Mouse (Mus musculus): ENCODE data around the gene Hist1h4d. TPM values are rescaled to one million over a fixed set of nuclear protein-coding genes. Genes with fewer than 3 reads are reported as not detected.
A peak's percentile ranks its signal among the peaks of the same experiment; 100 is the strongest.
"Not testable (repeated sequence)": the region's sequence is repeated elsewhere in the genome, so short reads cannot be mapped to it uniquely, and the experiment has no call there.

Hist1h4d gene
- polyA plus RNA-seq, 1 experiment from 2014 or later = 49.1 TPM

- Histone ChIP-seq H3K9me3 (replicated peaks; ENCODE audit: control insufficient read depth, low read length) (no peaks in the 10 kb centered on the region), H3K9ac (ENCODE audit: low read length) (no peak overlapping the region), H3K36me3 (ENCODE audit: control insufficient read depth, insufficient read depth) (no peaks in the 10 kb centered on the region), H3K4me1 (ENCODE audit: control insufficient read depth, insufficient read depth, low read length) (peaks cover 28% of the 10 kb centered on the region), H3K27me3 (ENCODE audit: control insufficient read depth, insufficient read depth, low read length) (no peaks in the 10 kb centered on the region), H3K27ac (ENCODE audit: low read length) (no peak overlapping the region), H3K4me3 (ENCODE audit: low read length) (no peak overlapping the region), H3K4me2 (ENCODE audit: low read depth, low read length) (peak overlapping the region; percentile 75; the same call in 1 of the 2 replicates)
- ATAC-seq (replicated peaks; ENCODE audit: extremely low read depth, insufficient read depth, low FRiP score) = no peak
- WGBS = 74% methylated on average over 3 of the region's 3 CpGs
Measured at GRCm38 (mm10) chr13:23537006-23537710, 44.2 kb upstream of the Hist1h4d start.

GRCm38 (mm10) chr13:23538249-23538648 is 43.1 kb upstream of the Hist1h4d start:
- Histone ChIP-seq H3K36me3 (ENCODE audit: control insufficient read depth, insufficient read depth) (no peaks in the 10 kb centered on the region), H3K4me1 (ENCODE audit: control insufficient read depth, insufficient read depth, low read length) (peaks cover 23% of the 10 kb centered on the region), H3K4me3 (ENCODE audit: low read length) (no peak overlapping the region), H3K4me2 (ENCODE audit: low read depth, low read length) (no peak overlapping the region), H3K27me3 (ENCODE audit: control insufficient read depth, insufficient read depth, low read length) (no peaks in the 10 kb centered on the region), H3K27ac (ENCODE audit: low read length) (no peak overlapping the region), H3K9me3 (replicated peaks; ENCODE audit: control insufficient read depth, low read length) (no peaks in the 10 kb centered on the region), H3K9ac (ENCODE audit: low read length) (no peak overlapping the region)
- no peak for ATAC-seq (replicated peaks; ENCODE audit: extremely low read depth, insufficient read depth, low FRiP score)
- 79% methylated on average over 5 of the region's 5 CpGs for WGBS

DNA sequence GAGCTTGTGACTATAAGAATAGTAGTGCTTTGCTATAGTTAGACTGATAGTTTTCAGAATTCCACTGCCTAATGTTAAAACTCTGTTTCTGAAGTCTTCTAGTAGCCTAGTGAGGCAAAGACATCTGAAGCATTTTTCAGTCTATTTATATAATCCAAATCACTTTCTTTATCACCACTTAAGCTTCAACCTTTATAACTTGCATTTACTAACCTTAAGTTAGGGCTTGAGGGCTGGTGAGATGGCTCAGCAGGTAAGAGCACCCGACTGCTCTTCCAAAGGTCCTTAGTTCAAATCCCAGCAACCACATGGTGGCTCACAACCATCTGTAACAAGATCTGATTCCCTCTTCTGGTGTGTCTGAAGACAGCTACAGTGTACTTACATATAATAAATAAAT is 41.6 kb upstream of the Hist1h4d start:
- not testable (repeated sequence) for H3K9me3 ChIP-seq (replicated peaks; ENCODE audit: control insufficient read depth, low read length); H3K9ac ChIP-seq (ENCODE audit: low read length); H3K27me3 ChIP-seq (ENCODE audit: control insufficient read depth, insufficient read depth, low read length); ATAC-seq (replicated peaks; ENCODE audit: extremely low read depth, insufficient read depth, low FRiP score); H3K4me3 ChIP-seq (ENCODE audit: low read length); H3K4me2 ChIP-seq (ENCODE audit: low read depth, low read length); H3K27ac ChIP-seq (ENCODE audit: low read length); H3K36me3 ChIP-seq (ENCODE audit: control insufficient read depth, insufficient read depth)
- WGBS = 56% methylated on average over 1 of the region's 1 CpGs
- peaks cover 15% of the 10 kb centered on the region for H3K4me1 ChIP-seq (ENCODE audit: control insufficient read depth, insufficient read depth, low read length)

GRCm38 (mm10) chr13:23541497-23541896 is 39.9 kb upstream of the Hist1h4d start:
- no peak for ATAC-seq (replicated peaks; ENCODE audit: extremely low read depth, insufficient read depth, low FRiP score)
- Histone ChIP-seq H3K4me1 (ENCODE audit: control insufficient read depth, insufficient read depth, low read length) (peaks cover 11% of the 10 kb centered on the region), H3K9ac (ENCODE audit: low read length) (no peak overlapping the region), H3K36me3 (ENCODE audit: control insufficient read depth, insufficient read depth) (no peaks in the 10 kb centered on the region), H3K4me2 (ENCODE audit: low read depth, low read length) (no peak overlapping the region), H3K27ac (ENCODE audit: low read length) (no peak overlapping the region), H3K9me3 (replicated peaks; ENCODE audit: control insufficient read depth, low read length) (no peaks in the 10 kb centered on the region), H3K27me3 (ENCODE audit: control insufficient read depth, insufficient read depth, low read length) (no peaks in the 10 kb centered on the region), H3K4me3 (ENCODE audit: low read length) (no peak overlapping the region)
- 79% methylated on average over 3 of the region's 3 CpGs for WGBS

- not testable (repeated sequence) for ATAC-seq (replicated peaks; ENCODE audit: extremely low read depth, insufficient read depth, low FRiP score); H3K27me3 ChIP-seq (ENCODE audit: control insufficient read depth, insufficient read depth, low read length); H3K36me3 ChIP-seq (ENCODE audit: control insufficient read depth, insufficient read depth); H3K4me1 ChIP-seq (ENCODE audit: control insufficient read depth, insufficient read depth, low read length); H3K9me3 ChIP-seq (replicated peaks; ENCODE audit: control insufficient read depth, low read length)
- Histone ChIP-seq H3K9ac (ENCODE audit: low read length) (peak overlapping the region; percentile 72), H3K4me2 (ENCODE audit: low read depth, low read length) (peak overlapping the region; percentile 87), H3K27ac (ENCODE audit: low read length) (peak overlapping the region; percentile 91), H3K4me3 (ENCODE audit: low read length) (peak overlapping the region; percentile 63)
- whole genome bisulfite sequencing = 11% methylated on average over 3 of the region's 3 CpGs
Measured at GRCm38 (mm10) chr13:23542225-23542980, 39.0 kb upstream of the Hist1h4d start.

- H3K36me3 ChIP-seq (ENCODE audit: control insufficient read depth, insufficient read depth); H3K9me3 ChIP-seq (replicated peaks; ENCODE audit: control insufficient read depth, low read length); H3K27me3 ChIP-seq (ENCODE audit: control insufficient read depth, insufficient read depth, low read length); H3K4me1 ChIP-seq (ENCODE audit: control insufficient read depth, insufficient read depth, low read length): not testable (repeated sequence)
- peak within 1 kb of the TSS; percentile 72 for H3K9ac ChIP-seq (ENCODE audit: low read length)
- ATAC-seq (replicated peaks; ENCODE audit: extremely low read depth, insufficient read depth, low FRiP score) = peak; percentile 90
- H3K4me2 ChIP-seq (ENCODE audit: low read depth, low read length) = peak within 1 kb of the TSS; percentile 87
- H3K4me3 ChIP-seq (ENCODE audit: low read length) = peak within 1 kb of the TSS; percentile 63
- WGBS = under 1% methylated on average over 29 of the region's 42 CpGs
- H3K27ac ChIP-seq (ENCODE audit: low read length) = peak within 1 kb of the TSS; percentile 92
Measured at GRCm38 (mm10) chr13:23542999-23543607, 38.3 kb upstream of the Hist1h4d start, which contains the start of gene Hist1h2bh. Hist1h2bh (minus strand) TSS chr13:23543392.

GRCm38 (mm10) chr13:23543965-23544786 is 37.2 kb upstream of the Hist1h4d start, which contains the start of gene Hist1h3f:
Hist1h3f (plus strand) TSS chr13:23544052.
- peak within 1 kb of the TSS; percentile 92 for H3K27ac ChIP-seq (ENCODE audit: low read length)
- peak within 1 kb of the TSS; percentile 87 for H3K4me2 ChIP-seq (ENCODE audit: low read depth, low read length)
- WGBS = under 1% methylated on average over 25 of the region's 45 CpGs

GRCm38 (mm10) chr13:23544787-23545120 is 36.6 kb upstream of the Hist1h4d start:
- not testable (repeated sequence) for H3K9me3 ChIP-seq (replicated peaks; ENCODE audit: control insufficient read depth, low read length); ATAC-seq (replicated peaks; ENCODE audit: extremely low read depth, insufficient read depth, low FRiP score); H3K4me1 ChIP-seq (ENCODE audit: control insufficient read depth, insufficient read depth, low read length); H3K36me3 ChIP-seq (ENCODE audit: control insufficient read depth, insufficient read depth); H3K27me3 ChIP-seq (ENCODE audit: control insufficient read depth, insufficient read depth, low read length)
- whole genome bisulfite sequencing = 0% methylated on average over 13 of the region's 14 CpGs
- H3K27ac ChIP-seq (ENCODE audit: low read length) = peak overlapping the region; percentile 92
- H3K9ac ChIP-seq (ENCODE audit: low read length) = peak overlapping the region; percentile 75; the same call in 1 of the 2 replicates
- H3K4me2 ChIP-seq (ENCODE audit: low read depth, low read length) = peak overlapping the region; percentile 55
- H3K4me3 ChIP-seq (ENCODE audit: low read length) = peak overlapping the region; percentile 59

More at GRCm38 (mm10) chr13:23543965-23544786, 37.2 kb upstream of the Hist1h4d start, which contains the start of gene Hist1h3f:
- Histone ChIP-seq H3K9me3 (replicated peaks; ENCODE audit: control insufficient read depth, low read length) (no peaks in the 10 kb centered on the region), H3K9ac (ENCODE audit: low read length) (peak within 1 kb of the TSS; percentile 75), H3K27me3 (ENCODE audit: control insufficient read depth, insufficient read depth, low read length) (no peaks in the 10 kb centered on the region), H3K4me1 (ENCODE audit: control insufficient read depth, insufficient read depth, low read length) (peaks cover 4% of the 10 kb centered on the region), H3K36me3 (ENCODE audit: control insufficient read depth, insufficient read depth) (no peaks in the 10 kb centered on the region), H3K4me3 (ENCODE audit: low read length) (peak within 1 kb of the TSS; percentile 63)
- ATAC-seq (replicated peaks; ENCODE audit: extremely low read depth, insufficient read depth, low FRiP score) = peak; percentile 92
